Mouse (Mus musculus) neural tube, embryonic 10.5 days (tissue): Measurements from ENCODE around the gene Tbcb.
A peak's percentile ranks its signal among the peaks of the same experiment; 100 is the strongest.
"Not testable (repeated sequence)": the region's sequence is repeated elsewhere in the genome, so short reads cannot be mapped to it uniquely, and the experiment has no call there.

Experiments used
- DNase-seq: peaks from one replicate; pipeline ENCODE4 v3.0.0-alpha.2; 2017; ENCODE audit warnings: low spot score; ENCODE audit errors: extremely low spot score

Gene Tbcb

GRCm38 (mm10) chr7:30194101-30194831 is 37.8 kb downstream of the Tbcb start:
- DNase-seq = peak; percentile 45

DNA sequence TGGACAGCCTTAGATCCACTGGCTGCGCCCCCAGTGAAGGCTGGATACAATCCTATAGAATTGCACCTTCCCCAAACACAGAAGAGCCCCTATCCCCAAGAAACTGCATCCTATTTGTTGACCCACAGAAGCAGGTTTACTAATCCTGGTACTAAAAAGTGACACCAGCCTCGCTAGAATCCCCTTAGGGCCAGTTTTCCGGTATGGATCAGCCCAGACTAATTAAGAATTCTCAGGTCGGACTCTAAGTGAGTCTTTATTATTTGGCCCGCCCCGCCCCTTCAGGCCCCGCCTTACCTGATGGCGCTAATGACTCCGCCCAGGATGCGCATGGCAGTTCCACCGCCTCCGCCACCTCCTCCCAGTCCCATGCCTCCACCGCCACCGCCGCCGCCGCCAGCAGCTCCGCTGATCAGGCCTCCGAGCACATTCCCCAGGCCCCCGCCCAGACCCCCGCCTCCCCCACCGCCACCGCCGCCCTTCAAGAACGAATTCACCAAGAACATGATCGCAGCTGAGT is 38.4 kb downstream of the Tbcb start:
- peak; percentile 85 for DNase-seq

DNA sequence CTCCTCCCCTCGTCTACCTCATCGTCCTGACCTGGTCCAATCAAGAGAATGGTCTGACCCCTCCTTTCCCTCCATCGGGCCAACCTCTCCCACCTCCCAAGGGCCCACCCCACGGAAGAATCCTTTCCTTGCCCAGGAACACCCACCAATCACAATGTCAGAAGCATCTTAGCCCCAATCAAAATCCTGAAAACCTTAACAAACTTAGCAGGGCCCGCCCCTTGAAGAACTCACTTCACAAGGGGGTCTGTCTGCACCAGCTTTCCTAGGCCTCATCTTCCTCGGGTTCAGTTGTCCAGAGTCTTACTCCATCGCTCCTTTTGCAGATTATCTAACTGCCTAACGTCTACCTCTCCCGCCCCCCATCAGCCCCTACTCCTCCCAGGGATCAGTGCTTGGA is 39.1 kb downstream of the Tbcb start:
- no peak for DNase-seq

DNA sequence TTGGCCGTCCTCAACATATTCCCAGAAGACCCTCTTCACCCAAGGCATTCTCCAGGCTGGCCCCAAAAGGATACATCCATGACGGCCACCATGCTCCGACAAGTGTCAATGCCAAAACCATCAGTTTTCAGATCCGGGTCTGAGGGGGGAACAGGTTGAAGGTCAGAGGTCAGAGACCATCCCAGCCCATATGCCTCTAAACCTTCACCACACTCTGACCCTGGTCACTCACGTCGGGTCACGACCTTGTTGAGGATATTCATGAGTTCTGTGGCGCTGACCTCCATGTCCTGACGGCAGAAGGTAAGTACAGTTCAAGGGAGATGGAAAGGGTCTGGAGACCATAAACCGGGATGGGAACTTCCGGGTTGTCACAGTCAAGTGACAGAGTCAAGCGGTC is 40.0 kb downstream of the Tbcb start:
- no peak for DNase-seq

GRCm38 (mm10) chr7:30189116-30189491 is 43.0 kb downstream of the Tbcb start:
- DNase-seq = no peak

DNA sequence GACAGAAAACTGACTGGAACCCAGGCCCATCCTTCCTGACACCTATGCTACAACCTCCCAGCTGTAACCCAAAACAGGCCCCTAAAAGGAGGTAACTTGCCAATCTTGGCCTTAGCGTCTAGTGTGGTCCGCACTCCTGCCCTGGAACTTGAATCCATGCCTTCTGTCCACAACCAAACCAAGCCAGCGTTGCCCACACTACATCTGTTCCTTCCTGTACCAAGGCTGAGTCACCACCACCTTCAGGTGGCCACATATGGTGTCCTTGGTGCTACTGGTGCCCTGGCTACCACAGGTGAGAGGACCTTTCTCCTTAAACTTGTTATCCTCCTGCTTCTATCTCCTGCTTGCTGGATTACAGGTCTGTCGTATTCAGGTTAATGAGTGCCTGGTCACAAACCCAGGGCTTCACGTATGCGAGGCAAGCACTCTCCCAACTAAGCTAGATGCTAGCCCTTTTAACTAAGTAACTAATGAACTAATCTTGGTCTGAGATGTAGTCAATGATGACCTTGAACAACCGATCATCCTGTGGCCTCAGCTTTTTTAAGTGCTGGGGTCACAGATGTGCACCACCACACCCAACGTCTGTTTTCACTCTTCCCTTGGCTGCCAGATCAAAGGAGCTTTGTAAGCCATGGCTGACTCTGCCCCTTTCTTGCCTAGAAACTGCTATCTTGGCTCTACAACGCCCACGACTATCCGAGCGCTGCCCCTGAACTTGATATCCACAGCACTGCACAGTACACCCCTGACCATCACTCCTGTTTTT is 43.5 kb downstream of the Tbcb start:
- no peak for DNase-seq

- DNase-seq = no peak
Observed at GRCm38 (mm10) chr7:30184641-30185348, 47.3 kb downstream of the Tbcb start.

DNA sequence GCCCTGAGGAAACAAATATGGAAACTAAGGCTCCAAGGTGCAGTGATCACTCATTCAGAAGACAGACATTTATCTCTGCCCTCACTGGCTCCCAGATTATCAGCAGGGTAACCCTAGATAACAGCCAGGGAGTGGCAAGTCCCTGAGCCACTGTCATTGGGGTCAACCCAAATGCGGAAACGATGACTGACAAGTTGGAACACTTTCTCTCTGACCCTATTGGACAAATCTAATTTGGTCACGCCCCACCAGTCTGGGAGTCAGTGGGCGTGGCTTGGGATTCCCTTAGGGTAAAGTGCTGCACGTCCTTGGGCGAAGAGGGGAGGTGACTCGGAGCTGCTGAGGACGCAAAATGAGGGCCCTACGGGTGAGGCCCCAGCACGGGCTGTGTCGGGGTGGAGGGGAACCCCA is 48.2 kb downstream of the Tbcb start, which contains the start of gene Cox7a1:
Gene Cox7a1, plus strand, starts transcription at position 266 of the 411 bp plus-strand sequence.
- DNase-seq = peak; percentile 67

GRCm38 (mm10) chr7:30183189-30183588 is 48.9 kb downstream of the Tbcb start:
- not testable (repeated sequence) for DNase-seq

DNA sequence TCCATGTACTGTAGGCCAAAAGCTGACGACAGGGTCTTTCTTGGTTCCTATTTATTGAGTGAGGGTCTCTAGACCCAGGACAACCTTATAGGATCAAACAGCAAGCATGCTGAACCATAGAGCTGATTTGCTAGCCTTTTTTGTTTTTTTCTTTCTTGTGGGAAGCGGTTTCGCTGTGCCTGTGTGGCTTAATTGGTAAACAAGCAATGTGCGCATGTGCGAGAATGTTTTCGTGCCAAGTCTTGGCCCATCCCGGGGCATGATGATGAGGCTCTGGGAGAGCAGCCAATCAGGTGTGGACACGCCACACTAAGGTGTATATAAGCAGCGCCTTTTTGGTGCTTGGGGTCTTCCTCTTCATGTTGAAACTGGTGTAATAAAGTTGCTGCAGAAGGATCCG is 50.1 kb downstream of the Tbcb start:
- DNase-seq = not testable (repeated sequence)

DNA sequence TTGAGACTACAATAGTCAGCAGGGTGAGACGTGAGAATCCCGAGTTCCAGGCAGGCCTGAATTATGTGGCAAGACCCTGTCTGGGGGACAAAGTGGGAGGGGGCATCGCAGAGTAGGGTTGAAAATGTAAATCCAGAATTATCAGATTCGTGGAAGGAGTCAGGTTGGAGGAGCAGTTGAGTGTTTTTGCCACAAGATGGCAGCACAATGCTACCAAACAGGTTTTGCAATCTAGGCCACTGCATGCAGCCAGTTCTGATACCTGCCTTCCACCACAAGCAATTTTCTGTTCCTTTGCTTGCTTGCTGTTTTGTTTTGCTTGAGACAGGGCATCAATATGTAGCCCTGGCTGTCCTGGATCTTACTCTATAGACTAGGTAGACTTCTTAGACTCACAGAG is 50.8 kb downstream of the Tbcb start:
- peak; percentile 76 for DNase-seq

- DNase-seq = no peak
Observed at GRCm38 (mm10) chr7:30178256-30178655, 53.8 kb downstream of the Tbcb start.

GRCm38 (mm10) chr7:30176474-30176873 is 55.6 kb downstream of the Tbcb start:
- no peak for DNase-seq
